Mouse (Mus musculus) right cerebral cortex, postnatal 4 days (tissue): Measurements from ENCODE around the gene Morn2.
A peak's percentile ranks its signal among the peaks of the same experiment; 100 is the strongest.
"Not testable (repeated sequence)": the region's sequence is repeated elsewhere in the genome, so short reads cannot be mapped to it uniquely, and the experiment has no call there.

Experiments used
- DNase-seq: peaks from one replicate; pipeline ENCODE4 v3.0.0-alpha.2; 2022

The Morn2 gene

DNA sequence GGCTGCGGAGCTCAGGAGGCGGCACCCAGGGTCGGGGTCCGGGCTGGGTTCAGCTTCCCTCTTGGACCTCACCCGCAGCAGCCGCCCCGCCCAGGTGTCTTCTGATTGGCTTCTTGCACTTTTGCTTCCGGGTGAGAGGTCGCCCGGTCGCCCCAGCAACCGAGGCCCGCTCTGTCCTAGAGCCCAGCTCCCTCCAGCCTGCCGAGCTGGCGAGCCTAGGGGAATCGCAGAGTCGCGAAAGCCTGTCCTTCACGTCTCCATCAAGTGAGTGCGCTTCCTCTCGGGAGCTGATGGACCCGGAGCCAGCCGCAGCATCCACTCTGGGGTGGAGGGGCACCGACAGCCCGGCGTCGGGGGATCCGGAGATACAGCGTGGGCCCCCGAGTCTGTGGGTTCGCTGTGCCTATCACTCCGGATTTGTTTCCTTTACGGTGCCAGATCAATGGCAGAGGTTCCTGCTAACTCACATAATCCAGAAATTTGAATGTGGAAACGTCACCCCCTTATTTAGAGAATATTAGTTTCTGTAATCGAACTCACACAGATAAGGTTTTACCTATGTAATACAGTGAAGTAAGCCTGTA, at the start of gene Morn2, which contains the start of gene Dhx57:
Gene Morn2, plus strand, starts transcription at position 130 of the 584 bp plus-strand sequence.
Gene Dhx57, minus strand, starts transcription at position 403 of the 584 bp plus-strand sequence.
- DNase-seq: peak; percentile 99

DNA sequence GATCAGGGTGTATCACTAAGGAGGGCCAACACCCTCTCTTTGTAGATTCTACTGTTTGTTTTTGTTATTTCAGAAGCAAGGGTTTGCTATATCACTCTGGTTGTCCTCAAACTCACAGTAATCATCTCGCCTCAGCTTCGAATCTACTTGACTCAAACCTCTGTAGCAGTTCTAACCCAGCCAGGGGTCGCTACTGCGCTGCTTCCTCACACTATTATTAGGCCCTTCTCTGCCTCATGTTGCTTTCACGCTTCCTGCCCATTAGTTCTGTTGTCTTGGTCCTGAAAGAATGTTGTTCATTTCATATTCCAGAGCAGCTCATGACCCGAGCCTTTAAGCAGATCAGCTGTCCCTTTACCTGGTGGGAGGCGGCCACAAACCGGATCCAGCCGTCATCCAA, 48.4 kb upstream of the Morn2 start:
- no peak for DNase-seq

DNA sequence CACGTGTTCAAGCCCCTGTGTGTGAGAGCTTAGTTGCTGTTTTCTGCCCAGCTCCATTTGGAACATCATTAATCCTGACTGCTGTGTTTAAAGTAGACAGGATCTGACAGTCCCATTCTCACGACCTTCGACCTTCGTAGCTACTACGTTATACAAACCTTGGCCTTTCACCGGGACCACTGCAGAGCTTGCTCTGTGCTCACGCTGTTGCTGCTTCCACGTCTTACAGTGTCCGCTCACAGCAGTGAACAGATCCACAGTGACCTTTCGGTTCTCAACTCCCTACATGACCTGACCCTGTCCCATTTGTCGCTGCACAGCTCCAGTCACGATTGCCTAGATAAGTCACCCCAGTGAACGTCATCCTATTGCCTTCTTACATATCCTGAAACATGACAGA, 46.9 kb upstream of the Morn2 start:
- DNase-seq: no peak

DNA sequence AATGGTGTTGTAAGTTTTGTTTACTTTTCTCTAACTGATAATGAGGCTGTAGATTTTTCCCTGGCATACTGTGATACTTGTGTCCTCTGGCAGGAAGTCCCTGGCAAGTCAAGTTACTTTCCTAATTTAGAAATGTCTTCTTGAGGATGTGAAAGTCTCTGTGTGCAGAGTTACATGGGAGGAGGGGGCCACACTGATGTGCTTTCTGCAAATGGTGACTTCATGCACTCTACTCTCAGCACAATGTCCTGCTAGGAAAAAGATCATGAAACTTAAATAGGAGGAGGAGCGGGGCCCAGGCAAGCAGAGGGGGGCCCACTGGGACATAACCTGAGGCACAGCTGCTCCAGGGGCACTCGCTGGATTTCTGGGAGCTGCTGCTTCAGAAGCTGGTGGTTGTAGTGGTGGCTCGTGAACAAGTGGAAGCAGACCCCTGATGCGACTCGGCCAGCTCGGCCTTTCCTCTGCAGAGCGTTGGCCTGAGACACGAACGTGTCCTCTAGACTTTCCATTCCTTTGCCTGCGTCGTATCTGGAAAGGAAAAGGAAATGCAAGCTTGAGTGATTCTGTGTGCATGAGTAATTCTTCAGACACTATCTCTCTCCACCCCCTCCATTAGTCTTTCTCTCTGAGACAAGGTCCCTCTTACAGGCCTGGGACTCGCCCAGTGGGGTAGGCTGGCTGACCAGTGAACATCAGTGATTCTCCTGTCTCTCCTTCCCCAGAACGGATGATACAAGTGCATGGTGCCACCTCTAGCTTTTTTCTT, 37.1 kb upstream of the Morn2 start:
- no peak for DNase-seq

DNA sequence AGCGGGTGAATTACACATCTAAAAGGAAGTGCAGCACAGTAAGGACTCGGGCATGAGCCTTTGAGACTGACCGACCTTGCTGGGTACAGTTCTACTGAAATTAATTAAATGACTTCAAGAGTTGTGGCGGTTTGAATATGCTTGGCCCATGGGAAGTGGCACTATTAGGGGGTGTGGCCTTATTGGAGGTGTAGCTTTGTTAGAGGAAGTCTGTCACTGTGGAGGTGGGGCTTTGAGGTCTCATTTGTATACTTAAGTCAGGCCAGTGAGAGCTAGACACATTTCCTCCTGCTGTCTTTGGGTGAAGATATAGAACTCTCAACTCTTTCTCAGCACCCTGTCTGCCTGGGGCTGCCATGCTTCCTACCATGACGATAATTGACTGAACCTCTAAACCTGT, 35.6 kb upstream of the Morn2 start:
- DNase-seq: no peak

DNA sequence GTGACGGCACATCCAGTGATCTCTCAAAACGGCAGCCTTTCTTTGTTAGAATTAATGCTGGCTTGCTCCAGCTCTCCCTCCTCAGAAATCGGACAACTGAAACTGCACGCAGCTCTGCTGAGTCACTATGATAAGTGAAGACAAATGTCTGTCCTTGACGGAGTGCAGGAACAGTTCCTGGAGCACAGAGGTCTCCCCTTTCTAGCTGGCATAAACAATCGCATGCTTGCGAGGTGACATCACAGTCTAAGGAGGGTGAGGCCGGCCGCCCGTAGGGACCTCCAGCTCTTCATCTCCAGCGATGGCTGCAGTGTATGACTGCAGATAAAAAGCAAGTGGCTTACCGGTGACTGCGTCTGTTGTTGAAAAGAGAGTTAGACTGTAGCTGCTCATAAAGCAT, 34.8 kb upstream of the Morn2 start:
- DNase-seq: no peak

DNA sequence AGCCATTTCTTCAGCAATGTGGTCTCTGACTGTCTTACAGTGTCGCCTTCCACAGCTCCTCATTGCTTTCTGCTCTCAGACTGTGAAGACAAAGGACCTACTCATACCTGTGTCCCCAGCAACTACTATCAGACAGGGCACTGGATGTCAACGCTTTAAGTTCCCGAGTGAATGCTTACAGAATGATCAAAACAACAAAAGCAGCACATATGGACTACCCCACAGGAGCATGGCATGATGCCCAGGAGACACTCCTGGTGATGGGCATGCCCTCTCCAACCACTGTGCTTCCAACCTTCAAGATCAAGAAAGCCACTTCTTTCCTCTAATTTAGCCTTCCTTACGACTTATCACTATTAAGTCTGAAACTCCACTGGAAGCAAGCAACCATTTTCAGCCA, 22.9 kb upstream of the Morn2 start:
- DNase-seq: no peak

DNA sequence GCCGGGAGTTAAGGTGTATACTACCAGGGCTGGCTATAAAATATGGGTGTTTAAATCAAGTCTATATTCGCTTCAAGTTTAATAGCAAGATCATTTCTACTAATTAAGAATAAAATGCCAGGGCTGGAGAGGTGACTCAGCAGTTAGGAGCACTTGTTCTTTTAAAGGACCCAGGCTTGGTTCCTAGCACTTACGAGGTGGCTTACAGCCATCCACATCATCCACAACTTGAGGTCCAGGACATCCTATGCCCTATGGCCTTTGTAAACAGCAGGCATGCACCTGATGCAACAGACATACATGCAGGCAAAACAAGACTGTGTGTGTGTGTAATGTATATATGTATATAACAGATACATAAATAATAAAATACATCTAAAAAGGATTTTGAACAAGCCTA, 21.9 kb upstream of the Morn2 start:
- no peak for DNase-seq

DNA sequence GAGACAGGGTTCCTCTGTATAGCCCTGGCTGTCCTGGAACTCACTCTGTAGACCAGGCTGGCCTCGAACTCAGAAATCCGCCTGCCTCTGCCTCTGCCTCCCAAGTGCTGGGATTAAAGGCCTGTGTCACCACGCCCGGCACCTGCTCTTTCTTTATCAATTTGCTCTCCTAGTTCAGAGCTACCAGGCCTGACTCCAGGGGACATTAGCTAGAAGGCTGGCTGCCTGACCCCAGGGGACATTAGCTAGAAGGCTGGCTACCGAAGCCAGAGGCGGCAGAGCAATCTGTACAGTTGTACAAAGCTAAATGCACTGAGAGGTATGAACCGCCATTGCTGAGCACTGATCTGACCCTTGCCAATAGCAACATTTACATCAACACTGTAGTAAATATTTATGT, 19.4 kb upstream of the Morn2 start:
- DNase-seq: not testable (repeated sequence)

DNA sequence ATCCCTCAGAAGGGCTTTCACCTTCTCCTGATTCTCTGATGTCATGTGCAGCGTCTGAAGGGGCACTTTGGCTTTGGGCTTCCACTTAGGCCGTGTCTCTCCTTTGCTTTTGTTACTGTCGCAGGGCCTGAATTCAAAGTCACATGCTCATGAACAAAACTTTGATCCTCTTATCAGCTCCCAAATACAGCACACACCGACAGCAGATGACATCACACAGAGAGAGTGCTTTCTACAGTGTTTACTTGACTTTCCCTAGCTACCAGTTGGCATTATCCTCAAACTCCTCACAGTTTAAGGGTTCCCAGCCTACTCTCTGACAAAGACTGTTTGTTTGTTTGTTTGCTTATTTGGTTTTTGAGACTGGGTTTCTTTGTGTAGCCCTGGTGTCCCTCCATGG, 11.7 kb upstream of the Morn2 start:
- no peak for DNase-seq

DNA sequence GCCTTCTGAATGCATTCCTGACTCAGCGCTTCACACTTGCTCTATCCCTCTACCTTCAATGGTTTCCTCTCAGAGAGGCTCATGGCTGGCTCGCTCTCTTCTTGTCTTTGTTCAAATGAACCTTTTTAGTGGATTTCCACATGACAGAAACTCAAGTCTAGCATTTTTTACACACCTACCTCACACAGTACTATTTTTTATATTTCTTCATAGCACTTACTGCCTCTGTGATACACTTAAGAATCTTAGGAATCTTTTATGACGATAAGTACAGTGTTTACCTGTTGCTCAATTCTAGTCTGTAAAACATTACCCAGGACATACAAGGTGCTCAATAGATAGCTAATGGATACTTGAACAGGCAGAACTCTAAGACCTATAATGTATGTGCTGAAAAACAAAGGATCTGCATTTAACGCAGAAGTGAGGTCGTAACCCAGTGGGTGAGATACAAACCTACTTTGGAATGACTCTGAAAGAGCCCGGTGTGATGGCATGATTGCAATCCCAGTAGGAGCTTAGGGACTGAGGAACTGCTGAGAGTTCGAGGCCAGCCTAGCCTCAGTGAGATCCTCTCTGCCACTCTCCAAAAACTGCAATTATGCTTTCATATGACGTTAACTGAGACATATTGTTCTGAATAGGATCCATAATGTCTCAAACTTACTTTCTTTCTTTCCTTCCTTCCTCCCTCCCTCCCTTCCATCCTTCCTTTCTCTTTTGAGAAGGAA, 10.5 kb upstream of the Morn2 start:
- no peak for DNase-seq

DNA sequence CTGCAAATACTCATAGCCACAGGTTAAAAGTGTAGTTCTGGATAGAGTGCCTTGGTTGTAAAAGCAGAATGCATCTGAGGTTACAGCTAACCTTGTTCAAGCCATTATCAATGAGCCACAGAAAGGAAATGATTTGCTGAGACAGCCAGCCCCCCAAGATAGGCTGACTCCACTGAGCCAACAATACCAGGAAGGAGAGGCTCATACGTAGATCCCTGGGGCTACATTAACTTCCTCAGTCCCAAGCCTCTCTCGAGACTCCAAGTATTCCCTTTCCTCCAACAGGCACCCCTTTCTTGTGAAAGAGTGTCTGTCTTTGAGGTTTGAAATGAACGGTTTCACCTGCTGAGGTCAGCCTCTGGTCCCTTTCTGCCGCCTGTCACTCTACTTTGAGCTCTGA, 5.6 kb upstream of the Morn2 start:
- no peak for DNase-seq

DNA sequence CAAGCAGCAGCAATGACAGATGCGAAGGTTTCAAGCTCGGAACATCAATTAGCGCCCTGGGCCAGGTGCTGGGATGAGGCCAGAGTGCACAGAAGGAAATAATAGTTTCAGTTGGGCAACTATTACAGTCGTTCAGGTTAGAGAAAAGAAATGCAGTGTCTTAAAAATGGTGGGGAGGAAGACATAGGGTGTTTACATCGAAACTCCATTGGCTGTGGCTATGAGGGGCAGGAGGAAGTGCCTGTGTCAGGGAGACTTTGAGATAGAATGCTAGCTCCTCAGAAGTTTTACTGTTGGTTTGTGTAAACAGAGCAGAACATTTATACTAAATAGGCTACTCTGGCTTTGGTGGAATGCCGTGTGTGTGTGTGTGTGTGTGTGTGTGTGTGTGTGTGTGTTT, 2.0 kb upstream of the Morn2 start:
- no peak for DNase-seq

DNA sequence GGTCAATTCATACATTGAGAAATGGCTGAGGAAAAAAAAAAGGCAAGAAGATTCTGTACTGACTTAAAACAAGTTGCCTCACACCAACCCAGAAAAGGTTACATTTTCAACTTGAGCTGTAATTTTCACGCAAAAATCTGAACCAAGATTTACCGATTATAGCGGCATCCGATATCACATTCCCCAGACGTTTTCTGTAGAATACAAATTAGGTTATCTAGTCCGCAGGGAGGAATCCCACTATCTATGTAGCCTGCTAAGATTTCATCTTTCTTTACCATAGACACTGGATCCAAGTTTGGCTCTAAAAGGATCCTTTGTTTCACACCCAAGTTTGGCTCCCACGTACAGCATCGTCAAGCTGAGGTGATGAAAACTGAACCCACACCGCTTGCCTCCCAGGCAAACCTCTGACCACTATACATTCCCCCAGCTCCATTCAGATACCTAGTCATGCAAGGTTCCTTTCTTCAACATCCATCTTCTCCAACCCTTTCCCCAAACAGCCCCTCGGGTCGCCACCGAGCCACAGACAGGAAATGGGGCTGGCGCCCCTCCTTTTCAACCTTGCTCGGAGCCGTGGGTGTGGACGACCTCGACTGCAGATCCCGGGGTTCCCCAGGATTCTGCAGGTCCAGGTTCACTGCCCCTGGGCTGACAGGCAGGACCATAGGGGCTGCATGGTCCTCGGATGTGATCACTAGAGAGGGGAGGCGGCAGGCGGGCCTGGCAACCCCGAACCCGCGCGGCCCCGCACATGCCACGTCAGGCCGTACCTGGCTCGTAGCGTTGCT, 526 bp upstream of the Morn2 start:
- no peak for DNase-seq

DNA sequence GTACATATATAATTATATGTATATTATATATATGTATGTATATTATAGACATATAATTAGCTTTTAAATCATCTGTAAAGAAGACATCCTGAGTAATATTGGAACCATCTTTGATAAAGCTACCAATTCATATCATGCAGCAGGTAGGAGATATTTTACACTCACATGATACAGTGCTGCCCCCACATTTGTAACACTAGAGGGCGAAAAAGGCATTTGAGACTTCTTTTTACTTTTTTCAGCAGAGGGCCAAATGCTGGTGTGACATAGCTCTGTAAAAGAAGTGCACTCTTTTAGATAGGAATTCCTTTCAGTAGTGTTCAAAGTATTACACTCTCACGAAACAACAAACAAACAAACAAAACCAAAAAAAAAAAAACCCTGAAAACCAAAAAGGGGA, 1.1 kb downstream of the Morn2 start:
- no peak for DNase-seq

DNA sequence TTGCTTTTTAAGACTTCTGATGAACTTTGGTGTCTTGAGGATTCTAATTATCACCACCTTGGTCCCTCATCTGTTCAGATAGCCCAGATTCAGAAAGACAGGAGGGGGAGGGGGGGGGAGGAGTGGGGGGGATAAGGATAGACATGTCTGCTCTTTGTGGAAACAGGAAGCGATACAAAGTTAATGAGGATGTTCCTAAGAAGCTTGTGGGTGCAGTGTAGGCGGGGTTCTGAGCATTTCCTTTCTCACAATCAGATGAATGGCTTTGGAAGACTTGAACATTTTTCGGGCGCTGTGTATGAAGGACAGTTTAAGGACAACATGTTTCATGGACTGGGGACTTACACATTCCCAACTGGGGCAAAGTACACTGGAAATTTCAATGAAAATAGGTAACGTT, 5.3 kb downstream of the Morn2 start:
- DNase-seq: no peak

DNA sequence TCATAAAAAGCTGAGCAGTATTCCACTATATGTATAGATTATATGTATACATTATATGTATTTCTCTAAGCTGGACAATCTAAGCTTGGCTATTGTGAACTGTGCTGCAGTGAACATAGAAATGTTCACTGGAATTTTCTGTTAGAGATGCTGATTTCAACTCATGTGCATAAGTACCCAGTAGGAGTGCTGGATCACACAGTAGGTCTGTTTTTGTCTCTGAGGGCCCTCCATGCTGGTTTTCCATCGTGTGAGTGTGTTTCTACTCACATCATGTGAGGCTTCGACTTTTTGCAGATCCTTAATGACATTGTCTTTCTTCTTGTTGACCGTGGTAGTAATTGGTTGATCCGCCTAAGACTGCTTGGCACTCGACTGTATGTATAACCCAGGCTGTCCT, 8.8 kb downstream of the Morn2 start:
- no peak for DNase-seq

DNA sequence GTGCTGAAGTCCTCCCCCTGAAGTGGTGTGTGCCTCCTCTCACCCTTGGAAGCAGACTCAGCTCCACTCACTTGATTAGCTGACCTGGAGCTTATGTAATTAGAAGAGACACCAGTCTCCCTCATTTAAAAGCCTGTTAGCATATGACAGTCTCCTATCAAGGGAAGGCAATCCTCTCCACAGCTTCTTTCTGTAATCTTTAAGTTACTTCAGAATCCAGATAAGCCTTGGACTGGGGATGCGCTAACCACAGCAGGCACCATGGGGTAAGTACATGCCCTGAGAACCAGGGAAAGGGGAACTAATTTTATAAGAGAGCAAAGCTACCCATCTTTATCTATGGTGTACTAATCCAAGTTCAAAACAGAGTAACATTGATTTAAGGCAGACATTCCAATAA, 17.2 kb downstream of the Morn2 start, which contains the start of gene Arhgef33:
Gene Arhgef33, plus strand, starts transcription at position 157 of the 400 bp plus-strand sequence.
- DNase-seq: no peak

DNA sequence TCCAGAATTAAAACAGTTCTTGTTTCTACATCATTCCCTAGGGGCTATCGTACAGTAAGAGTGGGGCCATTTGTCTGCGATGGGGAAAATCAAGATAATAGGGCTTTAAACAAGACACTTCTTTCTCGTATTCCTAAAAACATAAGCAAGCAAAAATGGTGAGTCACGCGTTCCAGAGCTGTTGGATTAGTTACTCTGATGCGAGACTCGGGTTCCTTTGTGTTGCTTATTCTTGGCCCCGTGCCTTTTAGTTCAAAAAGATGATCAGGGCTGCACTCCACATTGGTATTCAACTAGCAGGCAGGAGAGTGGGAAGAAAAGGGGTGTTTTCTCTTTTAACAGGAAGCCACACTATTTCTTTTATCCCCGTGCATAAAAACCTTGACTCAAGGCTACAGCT, 21.8 kb downstream of the Morn2 start:
- no peak for DNase-seq

DNA sequence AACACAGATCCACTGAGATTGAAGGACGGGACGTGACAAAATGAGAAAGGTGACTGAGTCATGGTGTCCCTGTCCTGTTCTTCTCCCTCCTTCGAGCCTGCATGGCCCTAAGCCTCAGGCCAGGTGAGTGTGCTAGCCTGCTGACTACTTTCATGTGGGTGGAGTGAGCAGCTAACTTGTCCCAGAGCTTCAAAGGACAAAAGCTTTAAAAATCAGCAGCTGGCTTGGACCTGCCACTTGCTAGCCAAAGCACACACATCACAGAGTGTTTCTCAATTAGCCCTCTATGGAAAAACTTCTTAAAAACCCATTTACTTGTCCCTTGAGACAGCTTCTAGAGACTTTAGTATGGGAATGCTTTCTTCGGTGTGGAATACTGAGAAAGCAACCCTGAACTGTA, 22.4 kb downstream of the Morn2 start:
- DNase-seq: no peak

DNA sequence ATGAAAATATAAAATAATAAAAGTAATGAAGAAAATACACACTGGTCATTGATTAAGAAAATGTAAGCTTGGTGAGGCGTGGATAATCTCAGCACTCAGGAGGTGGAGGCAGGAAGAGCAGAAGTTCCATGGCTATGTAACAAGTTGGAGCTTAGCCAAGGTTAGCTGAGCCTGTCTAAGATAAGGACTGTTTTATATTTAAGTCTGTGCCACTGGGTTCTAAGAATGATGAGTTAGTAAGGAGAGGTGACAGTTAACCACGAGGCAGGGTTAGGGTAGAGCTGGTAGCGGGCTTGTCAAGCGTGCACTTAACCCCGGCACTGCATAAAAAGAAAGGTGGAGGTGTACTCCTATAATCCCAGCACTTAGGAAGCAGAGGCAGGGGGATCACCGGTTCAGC, 32.2 kb downstream of the Morn2 start:
- no peak for DNase-seq

DNA sequence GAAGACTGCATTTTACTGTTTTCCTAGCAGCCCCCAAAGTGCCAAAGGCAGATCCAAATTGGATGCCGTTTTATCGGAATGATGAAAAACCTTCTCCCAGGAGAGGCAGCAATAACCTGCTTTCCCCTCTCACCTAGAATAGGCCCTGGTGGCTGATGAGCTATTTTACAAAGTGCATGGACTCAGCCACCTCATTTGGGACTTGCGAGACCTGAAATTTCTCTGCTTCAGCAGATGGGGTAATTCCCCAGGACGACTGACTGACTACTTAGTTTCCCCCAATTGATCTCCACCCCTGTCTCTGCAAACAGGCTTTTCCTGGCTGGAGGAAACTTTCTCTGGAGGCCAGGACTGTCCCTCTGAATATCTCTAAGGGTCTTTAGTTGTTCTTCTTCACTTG, 33.0 kb downstream of the Morn2 start:
- no peak for DNase-seq

DNA sequence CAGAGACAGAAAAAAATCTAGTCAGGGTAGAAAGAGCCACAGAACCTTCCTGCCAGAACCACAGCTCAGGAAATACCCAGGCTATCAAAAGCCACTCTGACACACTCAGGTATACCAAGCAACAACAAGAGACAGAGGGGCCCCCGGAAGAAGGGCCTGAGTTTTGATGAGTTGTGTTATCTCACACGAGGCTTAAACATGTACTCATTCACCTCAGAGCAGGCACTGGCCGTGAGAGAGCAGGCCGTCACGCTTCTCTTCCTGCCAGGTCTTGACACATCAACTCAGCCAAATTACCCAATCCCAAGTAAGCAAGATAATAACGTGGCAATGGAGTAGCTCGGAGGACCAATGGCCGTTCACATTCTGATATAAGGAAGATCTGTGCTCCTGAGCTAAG, 33.7 kb downstream of the Morn2 start:
- DNase-seq: no peak
